Mouse (Mus musculus): Measurements from ENCODE around the gene Camkk1.

Gene Camkk1

GRCm38 (mm10) chr11:73018471-73019146, at the start of gene Camkk1:
Gene Camkk1, plus strand, starts transcription at chr11:73019008.
- peak; percentile 97 for DNase-seq (ENCODE audit: low read depth)

GRCm38 (mm10) chr11:72974995-72975503, 43.8 kb upstream of the Camkk1 start:
- DNase-seq (ENCODE audit: low read depth) = peak; percentile 14

GRCm38 (mm10) chr11:72982516-72982915, 36.3 kb upstream of the Camkk1 start:
- DNase-seq (ENCODE audit: low read depth) = no peak

GRCm38 (mm10) chr11:72983283-72983682, 35.5 kb upstream of the Camkk1 start:
- DNase-seq (ENCODE audit: low read depth) = no peak

- no peak for DNase-seq (ENCODE audit: low read depth)
Measured at GRCm38 (mm10) chr11:72986745-72987144, 32.1 kb upstream of the Camkk1 start.

- no peak for DNase-seq (ENCODE audit: low read depth)
Measured at GRCm38 (mm10) chr11:72987234-72987633, 31.6 kb upstream of the Camkk1 start.

- no peak for DNase-seq (ENCODE audit: low read depth)
Measured at GRCm38 (mm10) chr11:72987807-72988206, 31.0 kb upstream of the Camkk1 start.

GRCm38 (mm10) chr11:72989044-72989443, 29.8 kb upstream of the Camkk1 start:
- DNase-seq (ENCODE audit: low read depth) = no peak

GRCm38 (mm10) chr11:72990688-72991087, 28.1 kb upstream of the Camkk1 start:
- DNase-seq (ENCODE audit: low read depth) = no peak

- no peak for DNase-seq (ENCODE audit: low read depth)
Measured at GRCm38 (mm10) chr11:72991961-72992360, 26.8 kb upstream of the Camkk1 start.

GRCm38 (mm10) chr11:72996346-72996745, 22.5 kb upstream of the Camkk1 start:
- DNase-seq (ENCODE audit: low read depth) = no peak

GRCm38 (mm10) chr11:72996781-72997180, 22.0 kb upstream of the Camkk1 start:
- DNase-seq (ENCODE audit: low read depth) = no peak

GRCm38 (mm10) chr11:72997529-72998326, 21.1 kb upstream of the Camkk1 start:
- DNase-seq (ENCODE audit: low read depth) = no peak

GRCm38 (mm10) chr11:72998771-72999170, 20.0 kb upstream of the Camkk1 start, which contains the start of gene P2rx1:
Gene P2rx1, plus strand, starts transcription at chr11:72999103.
- no peak for DNase-seq (ENCODE audit: low read depth)

- peak; percentile 83 for DNase-seq (ENCODE audit: low read depth)
Measured at GRCm38 (mm10) chr11:73001029-73001428, 17.8 kb upstream of the Camkk1 start.

GRCm38 (mm10) chr11:73006377-73006776, 12.4 kb upstream of the Camkk1 start:
- peak; percentile 90 for DNase-seq (ENCODE audit: low read depth)

GRCm38 (mm10) chr11:73007113-73007512, 11.7 kb upstream of the Camkk1 start:
- no peak for DNase-seq (ENCODE audit: low read depth)

- peak; percentile 87 for DNase-seq (ENCODE audit: low read depth)
Measured at GRCm38 (mm10) chr11:73007698-73008481, 10.9 kb upstream of the Camkk1 start.

- DNase-seq (ENCODE audit: low read depth) = no peak
Measured at GRCm38 (mm10) chr11:73008826-73009225, 10.0 kb upstream of the Camkk1 start.

- no peak for DNase-seq (ENCODE audit: low read depth)
Measured at GRCm38 (mm10) chr11:73009531-73010274, 9.1 kb upstream of the Camkk1 start.

GRCm38 (mm10) chr11:73013981-73014380, 4.8 kb upstream of the Camkk1 start:
- DNase-seq (ENCODE audit: low read depth) = no peak
